Mouse (Mus musculus): ENCODE measurements around the gene 4933402J07Rik.

DNA sequence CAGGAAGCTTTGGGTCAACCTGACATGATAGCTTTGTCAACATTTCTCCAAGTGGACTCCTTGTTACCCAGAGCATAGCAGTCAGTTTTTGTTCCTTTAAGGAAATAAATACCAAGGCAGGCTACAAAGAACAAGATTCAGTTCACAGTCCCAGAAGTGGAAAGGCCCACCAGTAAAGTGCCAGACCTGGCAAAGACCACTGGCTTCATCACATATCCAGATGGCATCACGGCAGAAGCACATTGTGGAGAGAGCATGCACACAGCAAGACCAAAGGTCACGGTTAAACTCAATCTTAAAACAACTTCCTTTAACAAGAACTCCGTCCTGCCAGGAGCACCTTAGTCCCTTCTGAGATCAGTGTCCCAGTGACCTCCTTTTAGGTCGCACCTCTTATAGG, 30.2 kb upstream of the 4933402J07Rik start:
- TF ChIP-seq POLR2A (IDR thresholded peaks at IDR 0.05; ENCODE audit: control insufficient read depth, low read depth, low read length): no peak
- no peak for TF ChIP-seq CTCF (IDR thresholded peaks at IDR 0.05; ENCODE audit: control insufficient read depth, insufficient read depth, insufficient replicate concordance, low read depth, low read length)

Measured in testis, adult 2 months (tissue).